In the genomic region with DNA sequence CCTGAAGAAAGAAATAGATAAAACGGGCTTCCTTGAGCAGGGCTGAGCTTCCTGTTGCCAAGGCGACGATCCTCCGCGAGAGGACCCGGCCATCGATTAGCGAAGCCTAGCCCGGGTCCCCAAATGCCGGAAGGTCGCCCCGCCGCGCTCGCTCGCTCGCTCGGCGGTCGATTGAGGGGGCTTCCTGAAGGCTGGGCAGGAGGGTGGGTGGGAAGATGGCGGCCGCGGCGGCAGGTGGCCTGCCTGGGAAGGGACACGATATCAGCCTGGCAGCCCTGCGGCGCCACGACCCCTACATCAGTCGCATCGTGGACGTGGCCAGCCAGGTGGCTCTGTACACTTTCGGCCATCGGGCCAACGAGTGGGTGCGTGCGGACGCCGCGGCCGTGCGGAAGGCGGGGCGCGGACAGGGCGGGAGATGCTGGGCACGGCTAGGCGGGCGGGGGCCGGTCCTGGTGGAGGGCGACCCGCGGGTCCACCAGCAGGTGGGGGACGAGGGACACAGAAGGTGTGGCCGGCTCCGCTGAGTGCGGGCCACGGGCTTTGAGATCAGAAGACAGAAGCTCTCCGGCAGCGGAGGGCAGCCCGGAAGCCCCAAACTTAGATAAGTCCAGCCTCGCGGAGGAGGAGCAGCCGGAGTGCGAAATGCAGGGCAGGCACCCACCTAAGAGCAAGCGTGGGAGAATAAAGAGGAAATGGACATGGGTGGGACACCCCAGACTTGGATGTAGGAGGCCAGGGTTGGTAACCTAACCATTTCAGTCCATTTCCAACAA, we compare ENCODE assay signal across 8 mouse cellular contexts. TPM values are rescaled to one million over a fixed set of nuclear protein-coding genes. Genes with fewer than 3 reads are reported as not detected.
DNase-seq lines count a peak whose midpoint lies in the region; ATAC-seq and TF ChIP-seq lines count a peak whose summit lies in the region.

Dcp1b (plus strand) TSS at position 176 of the 776 bp plus-strand sequence.

- peak within 1 kb of the TSS; percentile 87 for H3K9ac ChIP-seq in CH12.LX (ENCODE audit: insufficient read depth, low read depth)
- peak within 1 kb of the TSS; percentile 82 for H3K9ac ChIP-seq in forebrain, embryonic 12.5 days
- peak within 1 kb of the TSS; percentile 79 for H3K9ac ChIP-seq in heart, postnatal 0 days (replicated peaks; ENCODE audit: low read depth, low read length)
- peak within 1 kb of the TSS; percentile 69 for H3K9ac ChIP-seq in liver, embryonic 16.5 days (ENCODE audit: low read depth, low read length)
- H3K9ac ChIP-seq in neural tube, embryonic 13.5 days = peak within 1 kb of the TSS; percentile 84

- peak within 1 kb of the TSS; percentile 79 to 97 (median 82) for H3K4me3 ChIP-seq in CH12.LX (replicated peaks in 1 of 3; ENCODE audit: low read depth in 2 of 3, low read length in 2 of 3, poor library complexity in 1 of 3)
- H3K4me3 ChIP-seq in forebrain, embryonic 12.5 days (replicated peaks) = peak within 1 kb of the TSS; percentile 80
- peak within 1 kb of the TSS; percentile 74 for H3K4me3 ChIP-seq in heart, postnatal 0 days (ENCODE audit: low read depth, low read length)
- H3K4me3 ChIP-seq in liver, embryonic 16.5 days (ENCODE audit: low read depth, low read length) = peak within 1 kb of the TSS; percentile 70
- H3K4me3 ChIP-seq in neural tube, embryonic 13.5 days = peak within 1 kb of the TSS; percentile 73
- H3K4me3 ChIP-seq in testis, adult 2 months (ENCODE audit: control insufficient read depth, low read depth, low read length) = peak within 1 kb of the TSS; percentile 97

- dilution Hi-C loops in CH12.LX (cut with MboI; ENCODE audit: extremely low pct_ligation_motif_present, extremely low pct_unique_long_range_greater_than_20kb, low sequenced_read_pairs) = no loop called here

- peaks cover 6 to 32% of the 10 kb centered on the region in 2 experiments for H3K4me1 ChIP-seq in CH12.LX (ENCODE audit: control insufficient read depth in 1 of 2, insufficient read depth in 2 of 2)
- H3K4me1 ChIP-seq in forebrain, embryonic 12.5 days = peaks cover 22% of the 10 kb centered on the region
- H3K4me1 ChIP-seq in heart, postnatal 0 days (ENCODE audit: control insufficient read depth, insufficient read depth) = peaks cover 45% of the 10 kb centered on the region
- H3K4me1 ChIP-seq in liver, embryonic 16.5 days (ENCODE audit: control insufficient read depth, low read depth, low read length) = peaks cover 10% of the 10 kb centered on the region
- H3K4me1 ChIP-seq in neural tube, embryonic 13.5 days (replicated peaks) = peaks cover 27% of the 10 kb centered on the region
- H3K4me1 ChIP-seq in testis, adult 2 months (ENCODE audit: control insufficient read depth, insufficient read depth, low read length) = peaks cover 6% of the 10 kb centered on the region

- H3K9me3 ChIP-seq in CH12.LX (replicated peaks; ENCODE audit: low read length) = no peaks in the 10 kb centered on the region
- H3K9me3 ChIP-seq in forebrain, embryonic 12.5 days = no peaks in the 10 kb centered on the region
- no peaks in the 10 kb centered on the region for H3K9me3 ChIP-seq in heart, postnatal 0 days (replicated peaks; ENCODE audit: control insufficient read depth, low read length)
- H3K9me3 ChIP-seq in liver, embryonic 16.5 days (replicated peaks; ENCODE audit: control insufficient read depth, low read length) = no peaks in the 10 kb centered on the region
- no peaks in the 10 kb centered on the region for H3K9me3 ChIP-seq in neural tube, embryonic 13.5 days

- peak within 1 kb of the TSS; percentile 78 for H3K4me2 ChIP-seq in CH12.LX (ENCODE audit: insufficient read depth, low read depth, poor library complexity, severe bottlenecking)
- peak within 1 kb of the TSS; percentile 65 for H3K4me2 ChIP-seq in forebrain, embryonic 12.5 days
- H3K4me2 ChIP-seq in heart, postnatal 0 days (ENCODE audit: low read depth, low read length) = peak within 1 kb of the TSS; percentile 77
- peak within 1 kb of the TSS; percentile 75 for H3K4me2 ChIP-seq in liver, embryonic 16.5 days (ENCODE audit: low read depth, low read length)
- peak within 1 kb of the TSS; percentile 64 for H3K4me2 ChIP-seq in neural tube, embryonic 13.5 days

- no peak for TF ChIP-seq EP300 in CH12.LX (IDR thresholded peaks at IDR 0.05; ENCODE audit: low read length)
- no peak for TF ChIP-seq EP300 in heart, postnatal 0 days (IDR thresholded peaks at IDR 0.05; ENCODE audit: low read depth)

- in situ Hi-C loops in CH12.LX (cut with MboI; ENCODE audit: low pct_ligation_motif_present, low pct_unique_long_range_greater_than_20kb, low sequenced_read_pairs) = no loop called here

- WGBS in forebrain, embryonic 12.5 days = under 1% methylated on average over 65 of the region's 65 CpGs
- WGBS in heart, postnatal 0 days = 1% methylated on average over 63 of the region's 65 CpGs
- WGBS in liver, embryonic 16.5 days (ENCODE audit: insufficient replicate concordance) = under 1% methylated on average over 65 of the region's 65 CpGs
- WGBS in neural tube, embryonic 13.5 days = under 1% methylated on average over 65 of the region's 65 CpGs

- peak in 1 of 2 experiments; percentile 53; a peak in 2 of 4 replicates for TF ChIP-seq CTCF in CH12.LX (conservative IDR thresholded peaks at IDR 0.05 in 1 of 2, IDR thresholded peaks at IDR 0.05 in 1 of 2; ENCODE audit: low read depth in 2 of 2, low read length in 2 of 2)
- TF ChIP-seq CTCF in heart, postnatal 0 days (IDR thresholded peaks at IDR 0.05; ENCODE audit: low read depth) = peak; percentile 26; the same call in 1 of the 2 replicates
- no peak for TF ChIP-seq CTCF in testis, adult 2 months (IDR thresholded peaks at IDR 0.05; ENCODE audit: control insufficient read depth, insufficient read depth, insufficient replicate concordance, low read depth, low read length)

- TF ChIP-seq RAD21 in CH12.LX (IDR thresholded peaks at IDR 0.05; ENCODE audit: low read depth, low read length) = peak; percentile 43

- TF ChIP-seq POLR2A in CH12.LX (IDR thresholded peaks at IDR 0.05; ENCODE audit: low read depth, low read length) = peak; percentile 77
- TF ChIP-seq POLR2A in testis, adult 2 months (IDR thresholded peaks at IDR 0.05; ENCODE audit: control insufficient read depth, low read depth, low read length) = peak; percentile 89

- ATAC-seq in forebrain, embryonic 12.5 days (ENCODE audit: low FRiP score) = peak; percentile 95
- ATAC-seq in heart, postnatal 0 days (ENCODE audit: insufficient read depth, low read depth) = peak; percentile 82
- ATAC-seq in liver, embryonic 16.5 days (ENCODE audit: low read depth) = peak; percentile 93
- peak; percentile 97 for ATAC-seq in neural tube, embryonic 13.5 days (ENCODE audit: low read depth)

- peak; percentile 84 for DNase-seq in CH12.LX (ENCODE audit: extremely low read depth)
- DNase-seq in c-Kit-positive CD71-positive TER-119-negative erythroid progenitor cells, embryonic 14.5 days (ENCODE audit: low read depth) = peak; percentile 89
- peak; percentile 76 for DNase-seq in heart, postnatal 0 days (ENCODE audit: low spot score)
- DNase-seq in kidney, postnatal 4 days = peak; percentile 93 to 96

- no peaks in the 10 kb centered on the region for H3K79me2 ChIP-seq in CH12.LX (replicated peaks; ENCODE audit: control insufficient read depth, extremely low read depth, insufficient read depth, poor library complexity, severe bottlenecking)

- peaks cover 24% of the 10 kb centered on the region for H3K27me3 ChIP-seq in CH12.LX (replicated peaks)
- no peaks in the 10 kb centered on the region for H3K27me3 ChIP-seq in forebrain, embryonic 12.5 days
- no peaks in the 10 kb centered on the region for H3K27me3 ChIP-seq in heart, postnatal 0 days (ENCODE audit: control insufficient read depth, insufficient read depth, low read length)
- no peaks in the 10 kb centered on the region for H3K27me3 ChIP-seq in liver, embryonic 16.5 days (ENCODE audit: control insufficient read depth, insufficient read depth, low read depth, low read length)
- H3K27me3 ChIP-seq in neural tube, embryonic 13.5 days = no peaks in the 10 kb centered on the region
- no peaks in the 10 kb centered on the region for H3K27me3 ChIP-seq in testis, adult 2 months (ENCODE audit: control insufficient read depth, insufficient read depth, low read length)

- H3K36me3 ChIP-seq in CH12.LX (replicated peaks in 1 of 2; ENCODE audit: control insufficient read depth in 1 of 2, insufficient read depth in 1 of 2, low read length in 1 of 2) = peaks cover 0 to 2% of the 10 kb centered on the region in 2 experiments
- H3K36me3 ChIP-seq in forebrain, embryonic 12.5 days (replicated peaks) = no peaks in the 10 kb centered on the region
- H3K36me3 ChIP-seq in heart, postnatal 0 days (replicated peaks; ENCODE audit: control insufficient read depth, insufficient read depth, low read length) = no peaks in the 10 kb centered on the region
- no peaks in the 10 kb centered on the region for H3K36me3 ChIP-seq in liver, embryonic 16.5 days (ENCODE audit: control insufficient read depth, insufficient read depth)
- peaks cover 5% of the 10 kb centered on the region; the same call in 1 of the 2 replicates for H3K36me3 ChIP-seq in neural tube, embryonic 13.5 days
- no peaks in the 10 kb centered on the region for H3K36me3 ChIP-seq in testis, adult 2 months (ENCODE audit: control insufficient read depth, insufficient read depth, low read length)

- peak within 1 kb of the TSS; percentile 86 for H3K27ac ChIP-seq in CH12.LX (ENCODE audit: insufficient read depth, low read depth)
- H3K27ac ChIP-seq in forebrain, embryonic 12.5 days = peak within 1 kb of the TSS; percentile 90
- H3K27ac ChIP-seq in heart, postnatal 0 days (ENCODE audit: low read depth) = peak within 1 kb of the TSS; percentile 90
- H3K27ac ChIP-seq in liver, embryonic 16.5 days (ENCODE audit: low read length) = peak within 1 kb of the TSS; percentile 86
- H3K27ac ChIP-seq in neural tube, embryonic 13.5 days (replicated peaks) = peak within 1 kb of the TSS; percentile 93
- H3K27ac ChIP-seq in testis, adult 2 months (ENCODE audit: control insufficient read depth, insufficient read depth, low read depth, low read length) = peak within 1 kb of the TSS; percentile 93

TF ChIP-seq in CH12.LX, 34 proteins besides CTCF, POLR2A, EP300 and RAD21 (continues in another document):
- peak; percentile 92 for TF ChIP-seq MXI1 (IDR thresholded peaks at IDR 0.05; ENCODE audit: low read depth, low read length)
- TF ChIP-seq IRF4 (IDR thresholded peaks at IDR 0.05; ENCODE audit: low read depth, low read length) = peak; percentile 27; the same call in 1 of the 2 replicates
- no peak for TF ChIP-seq JUN (IDR thresholded peaks at IDR 0.05; ENCODE audit: insufficient read depth, low read depth, low read length)

RNA-seq across cellular contexts. Expression of gene Dcp1b, which starts in this region (rescaled TPM):
- total RNA-seq in CH12.LX (2012; rRNA removed) (1.8 and 2.2 TPM in 2 replicates), CH12.LX (2014; rRNA removed) (1.6 TPM in 2 replicates)
- 2.5 and 2.7 TPM in 2 replicates for polyA plus RNA-seq in CH12.LX (2012; ENCODE audit: insufficient read length, low read depth)
- 13.6 and 13.7 TPM in 2 replicates for polyA plus RNA-seq in forebrain, embryonic 12.5 days (2016; fragmentation: Nextera tagmentation; extraction: Ambion mirVana)
- 8.8 and 12.4 TPM in 2 replicates for total RNA-seq in heart, postnatal 0 days (2014; rRNA removed; ENCODE audit: low replicate concordance)
- 9.9 and 11.4 TPM in 2 replicates for polyA plus RNA-seq in heart, postnatal 0 days (2015; fragmentation: Nextera tagmentation; extraction: Ambion mirVana)
- 2.7 and 3.2 TPM in 2 replicates for polyA plus RNA-seq in liver, embryonic 16.5 days (2015; fragmentation: Nextera tagmentation; extraction: Ambion mirVana)
- 11.2 and 12.8 TPM in 2 replicates for polyA plus RNA-seq in neural tube, embryonic 13.5 days (2015; fragmentation: Nextera tagmentation; extraction: Ambion mirVana)
- polyA plus RNA-seq in testis, adult 2 months (2012; rRNA removed) = 107 and 111 TPM in 2 replicates

Comparison
In these comparisons a context has a peak if more than half of its experiments do, and no peak if none do; other contexts are left out.
1. Peak in every context shown above with its lines: DNase-seq, ATAC-seq, H3K4me3 ChIP-seq and H3K27ac ChIP-seq.